Comparison of ENCODE assay signal across 9 mouse cellular contexts in the genomic region with DNA sequence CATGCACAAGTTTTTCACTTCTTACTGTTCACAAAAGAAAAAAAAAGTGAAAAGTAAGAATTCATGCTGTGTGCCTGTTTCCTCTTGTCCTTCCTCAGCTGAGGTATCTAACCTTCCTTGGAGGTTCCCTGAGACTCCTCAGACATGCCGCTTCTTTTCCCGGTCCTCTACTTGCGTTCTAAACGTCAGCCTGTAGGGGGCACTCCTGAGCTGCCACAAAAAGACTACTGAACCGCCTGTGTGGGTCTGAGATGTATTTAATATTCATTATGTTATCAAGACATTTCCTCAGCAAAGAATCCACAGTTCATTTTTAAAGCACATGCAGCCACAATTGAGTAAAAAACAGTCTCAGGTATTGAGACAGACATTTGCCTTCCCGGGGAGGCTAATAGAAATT.
DNase-seq lines count a peak whose midpoint lies in the region; ATAC-seq and TF ChIP-seq lines count a peak whose summit lies in the region.
"Had no signal": no experiment of that assay in that cellular context is flagged by ENCODE, and none has a peak within 500 bp of the region (broad histone marks: within the 10 kb centered on the region; RNA-seq: fewer than 3 reads in every experiment).

No protein-coding gene starts in this region.

- H3K27ac ChIP-seq in kidney, adult 2 months (ENCODE audit: insufficient read depth, low read depth, low read length) = no peak overlapping the region
- H3K27ac ChIP-seq in kidney, embryonic 16.5 days (ENCODE audit: low read length) = no peak overlapping the region
- H3K27ac ChIP-seq in forebrain, embryonic 12.5 days = no peak overlapping the region
- H3K27ac ChIP-seq in limb, embryonic 10.5 days = no peak overlapping the region
- no peak overlapping the region for H3K27ac ChIP-seq in neural tube, embryonic 11.5 days (ENCODE audit: low read depth, low read length)
- H3K27ac ChIP-seq: embryonic facial prominence, embryonic 13.5 days had no signal

- DNase-seq in kidney, adult 2 months = peak; percentile 59
- peak; percentile 36 for DNase-seq in c-Kit-negative CD71-positive TER-119-positive erythroid progenitor cells, embryonic 14.5 days (ENCODE audit: low read depth, low spot score)
- DNase-seq in induced T-regulatory cell, adult 2 months (ENCODE audit: low read depth) = peak; percentile 19
- peak; percentile 80 for DNase-seq in limb, embryonic 10.5 days (ENCODE audit: low spot score)
- DNase-seq in neural tube, embryonic 11.5 days (ENCODE audit: low spot score) = peak; percentile 82
- DNase-seq in thymus, postnatal 4 days = peak; percentile 61

- no peak overlapping the region for H3K4me3 ChIP-seq in kidney, adult 2 months (ENCODE audit: insufficient read depth, low read depth, low read length)
- H3K4me3 ChIP-seq in kidney, embryonic 16.5 days (ENCODE audit: low read length) = no peak overlapping the region
- no peak overlapping the region for H3K4me3 ChIP-seq in forebrain, embryonic 12.5 days (replicated peaks)
- no peak overlapping the region for H3K4me3 ChIP-seq in limb, embryonic 10.5 days
- H3K4me3 ChIP-seq in neural tube, embryonic 11.5 days (ENCODE audit: low read depth, low read length) = no peak overlapping the region
- H3K4me3 ChIP-seq: embryonic facial prominence, embryonic 13.5 days had no signal

- H3K27me3 ChIP-seq in kidney, adult 2 months (replicated peaks; ENCODE audit: control insufficient read depth, insufficient read depth, low read length) = no peaks in the 10 kb centered on the region
- H3K27me3 ChIP-seq in kidney, embryonic 16.5 days (ENCODE audit: insufficient read depth, low read length) = peaks cover 3% of the 10 kb centered on the region; the same call in 1 of the 2 replicates
- H3K27me3 ChIP-seq in forebrain, embryonic 12.5 days = no peaks in the 10 kb centered on the region
- no peaks in the 10 kb centered on the region for H3K27me3 ChIP-seq in limb, embryonic 10.5 days (ENCODE audit: low read depth, poor library complexity, severe bottlenecking)
- no peaks in the 10 kb centered on the region for H3K27me3 ChIP-seq in neural tube, embryonic 11.5 days (ENCODE audit: control insufficient read depth, insufficient read depth, low read length)

- H3K4me2 ChIP-seq in kidney, embryonic 16.5 days (replicated peaks; ENCODE audit: low read depth, low read length) = no peak overlapping the region
- no peak overlapping the region for H3K4me2 ChIP-seq in forebrain, embryonic 12.5 days
- no peak overlapping the region for H3K4me2 ChIP-seq in neural tube, embryonic 11.5 days (ENCODE audit: low read depth)
- H3K4me2 ChIP-seq: embryonic facial prominence, embryonic 13.5 days had no signal

- no peaks in the 10 kb centered on the region for H3K36me3 ChIP-seq in kidney, adult 2 months (ENCODE audit: control insufficient read depth, insufficient read depth, low read length)
- H3K36me3 ChIP-seq in kidney, embryonic 16.5 days (ENCODE audit: insufficient read depth, low read length) = no peaks in the 10 kb centered on the region
- no peaks in the 10 kb centered on the region for H3K36me3 ChIP-seq in forebrain, embryonic 12.5 days (replicated peaks)
- no peaks in the 10 kb centered on the region for H3K36me3 ChIP-seq in limb, embryonic 10.5 days
- no peaks in the 10 kb centered on the region for H3K36me3 ChIP-seq in neural tube, embryonic 11.5 days (ENCODE audit: control insufficient read depth, insufficient read depth, low read length)
- H3K36me3 ChIP-seq: embryonic facial prominence, embryonic 13.5 days had no signal

- TF ChIP-seq CTCF in kidney, adult 2 months (conservative IDR thresholded peaks at IDR 0.05; ENCODE audit: insufficient read depth, insufficient read length, low read depth, low read length) = peak; percentile 72

- no peak; the same call in 1 of the 2 replicates for ATAC-seq in kidney, embryonic 16.5 days (ENCODE audit: low FRiP score, low TSS enrichment)
- 0 out of 2 replicates have a peak, but pooled peaks have one; percentile 61 for ATAC-seq in forebrain, embryonic 12.5 days (ENCODE audit: low FRiP score)
- ATAC-seq in neural tube, embryonic 11.5 days (ENCODE audit: insufficient read depth, low FRiP score, low TSS enrichment) = peak; percentile 65; the same call in 1 of the 2 replicates

- no peaks in the 10 kb centered on the region for H3K9me3 ChIP-seq in kidney, embryonic 16.5 days (ENCODE audit: low read length)
- no peaks in the 10 kb centered on the region for H3K9me3 ChIP-seq in forebrain, embryonic 12.5 days
- no peaks in the 10 kb centered on the region for H3K9me3 ChIP-seq in limb, embryonic 10.5 days (replicated peaks)
- H3K9me3 ChIP-seq in neural tube, embryonic 11.5 days (ENCODE audit: control insufficient read depth, low read length) = no peaks in the 10 kb centered on the region
- H3K9me3 ChIP-seq: embryonic facial prominence, embryonic 13.5 days had no signal

- TF ChIP-seq POLR2A in kidney, adult 2 months (IDR thresholded peaks at IDR 0.05; ENCODE audit: low read depth, low read length) = no peak

- WGBS in kidney, adult 2 months = 20% methylated on average over 6 of the region's 6 CpGs
- WGBS in kidney, embryonic 16.5 days = 23% methylated on average over 6 of the region's 6 CpGs
- WGBS in forebrain, embryonic 12.5 days = 18% methylated on average over 6 of the region's 6 CpGs
- WGBS in limb, embryonic 10.5 days = 21% methylated on average over 6 of the region's 6 CpGs
- 25% methylated on average over 6 of the region's 6 CpGs for WGBS in neural tube, embryonic 11.5 days

- no peak overlapping the region for H3K9ac ChIP-seq in kidney, embryonic 16.5 days (replicated peaks; ENCODE audit: low read length)
- no peak overlapping the region for H3K9ac ChIP-seq in forebrain, embryonic 12.5 days
- no peak overlapping the region for H3K9ac ChIP-seq in neural tube, embryonic 11.5 days (ENCODE audit: low read length)
- H3K9ac ChIP-seq: embryonic facial prominence, embryonic 13.5 days had no signal

- no peaks in the 10 kb centered on the region for H3K4me1 ChIP-seq in kidney, adult 2 months (ENCODE audit: control insufficient read depth, insufficient read depth, low read length)
- no peaks in the 10 kb centered on the region for H3K4me1 ChIP-seq in kidney, embryonic 16.5 days (ENCODE audit: insufficient read depth, low read length)
- no peaks in the 10 kb centered on the region for H3K4me1 ChIP-seq in forebrain, embryonic 12.5 days
- H3K4me1 ChIP-seq in limb, embryonic 10.5 days = no peaks in the 10 kb centered on the region
- H3K4me1 ChIP-seq in neural tube, embryonic 11.5 days (ENCODE audit: control insufficient read depth, insufficient read depth, low read length) = no peaks in the 10 kb centered on the region

Comparison
In these comparisons a context has a peak if more than half of its experiments do, and no peak if none do; other contexts are left out.
1. DNase-seq: peak in every context shown above with its lines; median percentile 82 in neural tube, embryonic 11.5 days; 80 in limb, embryonic 10.5 days; 61 in thymus, postnatal 4 days; 59 in kidney, adult 2 months; 36 in c-Kit-negative CD71-positive TER-119-positive erythroid progenitor cells, embryonic 14.5 days; 19 in induced T-regulatory cell, adult 2 months.